Comparison of ENCODE assay signal across 8 mouse cellular contexts in genomic region chr2:93227713-93228479, GRCm38 (mm10). TPM values are rescaled to one million over a fixed set of nuclear protein-coding genes. Genes with fewer than 3 reads are reported as not detected.
DNase-seq lines count a peak whose midpoint lies in the region; ATAC-seq and TF ChIP-seq lines count a peak whose summit lies in the region.

No protein-coding gene starts in this region.

- no peaks in the 10 kb centered on the region for H3K36me3 ChIP-seq in forebrain, postnatal 0 days (ENCODE audit: insufficient read depth)
- no peaks in the 10 kb centered on the region for H3K36me3 ChIP-seq in midbrain, embryonic 16.5 days (ENCODE audit: control insufficient read depth, insufficient read depth, low read length)

- TF ChIP-seq CTCF in brain, embryonic 14.5 days (IDR thresholded peaks at IDR 0.05; ENCODE audit: borderline replicate concordance, extremely low read depth, insufficient read depth, insufficient read length) = no peak
- TF ChIP-seq CTCF in forebrain, postnatal 0 days (IDR thresholded peaks at IDR 0.05; ENCODE audit: low read depth) = no peak

- H3K9me3 ChIP-seq in forebrain, postnatal 0 days (ENCODE audit: low read length) = no peaks in the 10 kb centered on the region
- H3K9me3 ChIP-seq in midbrain, embryonic 16.5 days (replicated peaks; ENCODE audit: control insufficient read depth, low read length, poor library complexity, severe bottlenecking) = no peaks in the 10 kb centered on the region

- H3K9ac ChIP-seq in forebrain, postnatal 0 days = no peak overlapping the region
- no peak overlapping the region for H3K9ac ChIP-seq in midbrain, embryonic 16.5 days (ENCODE audit: low read depth, low read length)

- TF ChIP-seq POLR2A in brain, embryonic 14.5 days (IDR thresholded peaks at IDR 0.05; ENCODE audit: borderline replicate concordance, extremely low read depth, insufficient read depth, insufficient read length, poor library complexity, severe bottlenecking) = no peak

- WGBS in forebrain, postnatal 0 days = 18% methylated on average over 9 of the region's 9 CpGs
- WGBS in midbrain, embryonic 16.5 days = 12% methylated on average over 9 of the region's 9 CpGs

- no peak overlapping the region for H3K4me3 ChIP-seq in forebrain, postnatal 0 days (ENCODE audit: low read depth, low read length)
- H3K4me3 ChIP-seq in midbrain, embryonic 16.5 days (ENCODE audit: low read depth, low read length) = no peak overlapping the region

- H3K4me1 ChIP-seq in forebrain, postnatal 0 days (ENCODE audit: insufficient read depth) = peaks cover 16% of the 10 kb centered on the region
- peaks cover 19% of the 10 kb centered on the region for H3K4me1 ChIP-seq in midbrain, embryonic 16.5 days (ENCODE audit: control insufficient read depth, insufficient read depth, low read length)

- no peaks in the 10 kb centered on the region for H3K27me3 ChIP-seq in forebrain, postnatal 0 days (ENCODE audit: insufficient read depth, low read length)
- H3K27me3 ChIP-seq in midbrain, embryonic 16.5 days (ENCODE audit: control insufficient read depth, insufficient read depth, low read depth, low read length) = no peaks in the 10 kb centered on the region

- peak overlapping the region; percentile 67 for H3K27ac ChIP-seq in forebrain, postnatal 0 days (ENCODE audit: low read depth, low read length)
- peak overlapping the region; percentile 51 for H3K27ac ChIP-seq in midbrain, embryonic 16.5 days (ENCODE audit: low read length)

- peak; percentile 91 for ATAC-seq in forebrain, postnatal 0 days
- ATAC-seq in midbrain, embryonic 16.5 days = peak; percentile 80

- peak; percentile 65 for DNase-seq in cerebellum, adult 11-12 months
- DNase-seq in cerebellum, adult 8-10 months = no peak
- peak; percentile 97 for DNase-seq in brain, embryonic 14.5 days (ENCODE audit: low read depth)
- DNase-seq in forebrain, postnatal 0 days = peak; percentile 86
- DNase-seq in kidney, postnatal 4 days = peak; percentile 40 to 52
- no peak for DNase-seq in urinary bladder, postnatal 4 days (ENCODE audit: low spot score in 2 of 2)
- DNase-seq in gastrocnemius, postnatal 4 days (ENCODE audit: low spot score in 2 of 2) = no peak

- peak overlapping the region; percentile 8; the same call in 1 of the 2 replicates for H3K4me2 ChIP-seq in forebrain, postnatal 0 days (ENCODE audit: low read depth)
- no peak overlapping the region; the same call in 1 of the 2 replicates for H3K4me2 ChIP-seq in midbrain, embryonic 16.5 days (ENCODE audit: low read length)

RNA-seq across cellular contexts. Expression of gene Trp53i11, which starts 40.5 kb away (rescaled TPM):
- polyA plus RNA-seq in brain, embryonic 14.5 days (2012; rRNA removed) = 145 and 192 TPM in 2 replicates
- 113 and 132 TPM in 2 replicates for total RNA-seq in forebrain, postnatal 0 days (2014; rRNA removed)
- polyA plus RNA-seq in forebrain, postnatal 0 days (2015; fragmentation: Nextera tagmentation; extraction: Ambion mirVana) = 95.2 and 123 TPM in 2 replicates
- polyA plus RNA-seq in midbrain, embryonic 16.5 days (2015; fragmentation: Nextera tagmentation; extraction: Ambion mirVana) = 125 and 139 TPM in 2 replicates
- total RNA-seq in gastrocnemius, postnatal 4 days (2021) = 10 to 100 TPM; 39.8 to 40.1 TPM

Comparison
In these comparisons a context has a peak if more than half of its experiments do, and no peak if none do; other contexts are left out.
1. DNase-seq: peak in cerebellum, adult 11-12 months (single experiment), brain, embryonic 14.5 days (single experiment), forebrain, postnatal 0 days (single experiment) and kidney, postnatal 4 days (2 of 2); none in cerebellum, adult 8-10 months (single experiment), urinary bladder, postnatal 4 days (0 of 2) and gastrocnemius, postnatal 4 days (0 of 2).